Mouse (Mus musculus) embryonic stem cell, embryonic (primary cell): ENCODE measurements at regions not wholly inside any gene's neighbourhood (a gene's known extent, or its start where the extent isn't known, plus 50 kb on each side); places are given as distances from the start of the nearest gene placed in this dataset.

Experiments used
- CTCF ChIA-PET, 4 experiments: fragments of 300-600 bp in 2 of 4; fragments of 350-600 bp in 2 of 4; sonication (Branson Sonifier 250); formaldehyde crosslinking; loops; one replicate each; lab custom pipeline; 2022; ENCODE audit warnings: inconsistent platforms in 2 of 4; lab: Charles Lee
- POLR2A ChIA-PET, 4 experiments: fragments of 300-600 bp in 2 of 4; fragments of 350-600 bp in 2 of 4; sonication (Branson Sonifier 250); formaldehyde crosslinking; loops; one replicate each; lab custom pipeline; 2022; ENCODE audit warnings: antibody characterized with exemption in 4 of 4, inconsistent platforms in 1 of 4; lab: Charles Lee

DNA sequence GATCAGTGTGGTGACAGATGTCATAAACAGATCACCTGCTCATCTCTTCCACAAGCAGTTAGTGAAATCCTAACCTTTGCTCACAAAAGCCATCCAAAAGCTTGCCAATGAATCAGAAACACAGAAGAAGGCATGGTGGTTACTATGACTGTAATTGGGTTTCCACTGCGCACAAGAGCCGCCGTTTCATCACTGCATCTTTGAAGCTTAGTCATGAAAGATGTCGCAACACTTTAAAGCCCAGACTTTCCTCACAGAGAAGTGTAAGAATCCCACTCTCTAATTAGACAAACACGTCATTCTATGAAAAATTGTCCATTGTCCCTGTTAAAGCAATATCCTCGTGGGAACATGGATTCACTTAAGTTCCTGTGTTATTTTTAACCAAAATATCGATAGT, 76.9 kb upstream of the Tmco5 start:
- POLR2A ChIA-PET = no interaction called here
- CTCF ChIA-PET = no interaction called here

DNA sequence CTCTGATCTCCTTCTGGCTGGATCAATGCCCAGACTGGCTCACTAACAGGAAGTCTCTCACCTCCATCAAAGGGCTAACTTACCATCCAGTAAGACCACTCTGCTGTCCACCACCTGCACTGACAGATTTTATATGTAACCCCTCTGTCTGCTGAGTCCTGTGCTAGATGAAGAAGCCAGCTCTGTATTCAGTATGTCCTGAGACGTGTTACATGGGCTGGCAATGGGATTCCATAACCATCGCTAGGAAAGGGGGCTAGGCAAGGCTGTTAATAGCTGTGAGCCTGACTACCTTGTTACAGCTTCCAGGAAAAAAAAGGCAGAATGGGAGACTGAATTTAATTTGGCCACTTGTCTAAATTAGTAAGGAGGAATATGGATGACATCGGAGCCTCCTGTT, 71.3 kb upstream of the Tmco5 start:
- POLR2A ChIA-PET = no interaction called here
- CTCF ChIA-PET = no interaction called here

GRCm38 (mm10) chr2:116807636-116808035, 70.9 kb upstream of the Tmco5 start:
- CTCF ChIA-PET = no interaction called here
- POLR2A ChIA-PET = no interaction called here

GRCm38 (mm10) chr2:116808113-116808512, 70.4 kb upstream of the Tmco5 start:
- ChIA-PET CTCF (no interaction called here), POLR2A (no interaction called here)

GRCm38 (mm10) chr2:116808554-116808953, 69.9 kb upstream of the Tmco5 start:
- ChIA-PET CTCF (no interaction called here), POLR2A (no interaction called here)

DNA sequence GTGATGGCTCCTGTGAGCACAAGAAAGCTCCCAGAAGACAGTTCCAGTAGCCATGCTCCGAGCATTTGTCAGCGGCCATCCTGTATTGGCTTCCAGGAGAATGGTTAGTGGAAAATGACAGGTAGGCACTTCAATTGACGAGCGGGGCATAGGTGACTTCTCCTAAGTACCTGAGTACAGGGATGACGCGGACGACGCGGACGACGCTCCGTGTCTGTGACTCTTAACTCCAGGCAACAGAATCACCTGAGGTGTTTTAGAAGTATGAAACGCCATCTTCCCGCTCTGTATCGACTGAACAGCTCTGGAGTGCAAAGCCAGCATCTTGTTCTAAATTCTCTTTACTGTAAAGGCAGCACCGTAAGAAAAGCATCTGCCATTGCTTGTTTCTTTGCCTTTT, 68.4 kb upstream of the Tmco5 start:
- ChIA-PET CTCF (no interaction called here), POLR2A (no interaction called here)

DNA sequence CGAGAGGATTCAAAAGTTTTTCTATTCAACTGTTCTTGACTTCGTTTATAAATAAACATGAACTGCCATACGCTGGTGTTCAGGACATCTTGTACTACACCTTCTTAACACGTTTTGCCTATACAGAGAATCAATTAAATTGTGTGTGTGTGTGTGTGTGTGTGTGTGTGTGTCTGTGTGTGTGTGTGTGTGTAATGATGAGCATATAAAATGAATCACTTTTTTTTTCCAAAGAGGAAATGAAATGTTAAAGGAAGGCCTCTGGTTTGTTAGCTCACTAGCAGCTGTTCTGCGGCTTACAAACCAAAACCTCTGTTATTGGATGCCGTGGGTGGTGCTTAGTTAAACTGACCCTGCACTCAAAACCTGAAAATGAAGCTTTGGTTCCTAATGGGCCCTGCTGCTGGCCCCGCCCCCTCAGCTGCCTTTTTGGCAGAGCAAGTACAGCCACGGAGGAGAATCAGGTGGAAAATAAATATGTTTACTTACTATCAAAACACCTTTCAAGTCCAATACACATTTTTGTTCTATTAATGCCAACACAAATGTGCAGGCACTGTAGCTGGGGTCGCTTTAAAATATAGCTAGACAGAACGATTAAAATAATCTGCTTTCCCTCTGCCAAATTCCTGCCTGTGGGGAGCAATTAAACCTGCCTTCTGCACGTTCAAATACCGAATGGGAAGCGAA, 65.5 kb upstream of the Tmco5 start:
- CTCF ChIA-PET = interaction anchor here in 1 of 4 experiments (0.6 kb wide), 1 partner anchor 47 kb away, joined by 4 read pairs; no protein-coding TSS in a partner anchor
- POLR2A ChIA-PET = interaction anchor here in 1 of 4 experiments (0.6 kb wide), 1 partner anchor 606 kb away, joined by 5 read pairs; no protein-coding TSS in a partner anchor

DNA sequence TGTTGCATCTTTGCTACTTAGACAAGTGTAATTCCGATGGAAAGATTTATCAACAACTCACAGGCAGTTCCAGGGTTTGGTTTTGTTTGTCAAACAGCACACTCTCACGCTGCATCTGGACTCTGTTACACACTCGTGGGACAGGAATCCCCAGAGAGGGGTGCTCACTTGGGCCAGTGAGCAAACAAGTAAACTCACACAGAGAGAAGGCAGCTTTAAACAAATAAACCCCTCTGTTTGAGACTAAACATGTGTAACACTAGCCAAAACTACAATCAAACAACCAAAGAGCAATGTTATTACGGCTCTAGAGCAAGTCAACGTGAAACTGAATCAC, 65.0 kb upstream of the Tmco5 start:
- POLR2A ChIA-PET = no interaction called here

GRCm38 (mm10) chr2:116817134-116817533, 61.4 kb upstream of the Tmco5 start:
- POLR2A ChIA-PET = no interaction called here
- CTCF ChIA-PET = no interaction called here

More for the DNA sequence above, 65.0 kb upstream of the Tmco5 start:
- CTCF ChIA-PET = interaction anchor here in 1 of 4 experiments (0.6 kb wide), 1 partner anchor 48 kb away, joined by 4 read pairs; no protein-coding TSS in a partner anchor

DNA sequence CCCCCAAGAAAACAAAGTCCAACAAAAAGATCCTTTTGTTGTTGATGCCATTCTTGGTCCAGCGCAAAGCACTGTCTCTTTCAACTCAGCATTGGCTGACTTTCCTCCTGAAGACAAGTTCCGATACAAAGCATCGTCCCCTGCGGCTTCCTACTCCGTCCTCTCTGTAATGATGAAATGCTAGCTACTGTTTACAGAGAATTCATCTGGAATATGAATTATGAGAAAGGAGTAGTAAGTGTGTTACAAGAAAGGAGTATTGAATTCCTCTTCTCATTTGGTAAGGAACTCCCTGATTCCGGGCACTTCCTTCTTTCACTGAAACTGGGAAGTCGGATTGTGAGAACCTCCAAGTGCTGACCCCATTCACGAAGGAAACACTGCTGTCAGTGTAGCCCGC, 60.9 kb upstream of the Tmco5 start:
- CTCF ChIA-PET = no interaction called here
- POLR2A ChIA-PET = no interaction called here

DNA sequence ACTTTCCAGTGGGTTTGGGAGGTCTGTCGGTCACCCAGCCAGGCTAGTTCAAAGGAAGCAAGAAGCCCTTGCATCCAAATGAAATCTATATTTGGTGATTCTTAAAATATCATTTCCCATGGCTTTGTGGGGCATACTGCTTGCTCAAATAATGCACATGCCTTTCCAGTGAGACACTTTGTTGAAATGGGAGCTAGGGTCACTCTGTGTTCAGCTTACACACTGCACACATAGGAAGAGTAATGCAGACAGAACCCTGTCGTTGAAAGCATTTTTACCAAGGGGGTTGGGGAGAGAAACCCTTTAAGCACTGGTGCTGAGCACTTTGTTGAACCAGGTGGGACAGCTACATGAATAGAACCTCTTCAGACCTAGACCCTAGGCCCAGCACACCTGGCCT, 59.9 kb upstream of the Tmco5 start:
- CTCF ChIA-PET = no interaction called here
- POLR2A ChIA-PET = no interaction called here

GRCm38 (mm10) chr2:116819016-116819687, 59.3 kb upstream of the Tmco5 start:
- POLR2A ChIA-PET = no interaction called here
- CTCF ChIA-PET = no interaction called here

- ChIA-PET POLR2A (no interaction called here), CTCF (interaction anchor here in 2 of 4 experiments (0.6 to 1.2 kb wide), 2 partner anchors 18 to 838 kb away, joined by 3 to 5 read pairs; no protein-coding TSS in a partner anchor)
Observed at GRCm38 (mm10) chr2:116820831-116821745, 57.4 kb upstream of the Tmco5 start.
